Mouse (Mus musculus): ENCODE measurements around the gene Rec8. TPM values are rescaled to one million over a fixed set of nuclear protein-coding genes. Genes with fewer than 3 reads are reported as not detected.
A peak's percentile ranks its signal among the peaks of the same experiment; 100 is the strongest.

Rec8 gene
- polyA plus RNA-seq, 1 experiment from 2014 or later: 4.8 TPM

GRCm38 (mm10) chr14:55618486-55619195 lies 804 bp downstream of the Rec8 start:
- no peak for ATAC-seq (replicated peaks; ENCODE audit: extremely low read depth, insufficient read depth, low FRiP score)
- WGBS: 28% methylated on average over 22 of the region's 22 CpGs
- no peaks in the 10 kb centered on the region for H3K9me3 ChIP-seq (replicated peaks; ENCODE audit: control insufficient read depth, low read length)

GRCm38 (mm10) chr14:55628077-55628827 lies 10.4 kb downstream of the Rec8 start:
- 89% methylated on average over 27 of the region's 27 CpGs for WGBS
- H3K4me2 ChIP-seq (ENCODE audit: low read depth, low read length): no peak overlapping the region

More at GRCm38 (mm10) chr14:55618486-55619195, 804 bp downstream of the Rec8 start:
- Histone ChIP-seq H3K36me3 (ENCODE audit: control insufficient read depth, insufficient read depth) (no peaks in the 10 kb centered on the region), H3K27me3 (ENCODE audit: control insufficient read depth, insufficient read depth, low read length) (no peaks in the 10 kb centered on the region), H3K27ac (ENCODE audit: low read length) (no peak overlapping the region), H3K4me1 (ENCODE audit: control insufficient read depth, insufficient read depth, low read length) (peaks cover 10% of the 10 kb centered on the region), H3K4me2 (ENCODE audit: low read depth, low read length) (peak overlapping the region; percentile 61), H3K9ac (ENCODE audit: low read length) (0 out of 2 replicates have a peak overlapping the region, but pooled peaks have one; percentile 38), H3K4me3 (ENCODE audit: low read length) (peak overlapping the region; percentile 33)

GRCm38 (mm10) chr14:55629312-55629711 lies 11.5 kb downstream of the Rec8 start:
- no peak overlapping the region for H3K9ac ChIP-seq (ENCODE audit: low read length)
- no peak overlapping the region for H3K4me3 ChIP-seq (ENCODE audit: low read length)
- ATAC-seq (replicated peaks; ENCODE audit: extremely low read depth, insufficient read depth, low FRiP score): no peak
- no peak overlapping the region for H3K4me2 ChIP-seq (ENCODE audit: low read depth, low read length)
- no peak overlapping the region for H3K27ac ChIP-seq (ENCODE audit: low read length)
- H3K9me3 ChIP-seq (replicated peaks; ENCODE audit: control insufficient read depth, low read length): no peaks in the 10 kb centered on the region
- WGBS: 54% methylated on average over 5 of the region's 5 CpGs
- H3K4me1 ChIP-seq (ENCODE audit: control insufficient read depth, insufficient read depth, low read length): no peaks in the 10 kb centered on the region
- no peaks in the 10 kb centered on the region for H3K27me3 ChIP-seq (ENCODE audit: control insufficient read depth, insufficient read depth, low read length)
- peaks cover 84% of the 10 kb centered on the region for H3K36me3 ChIP-seq (ENCODE audit: control insufficient read depth, insufficient read depth)

More at GRCm38 (mm10) chr14:55628077-55628827, 10.4 kb downstream of the Rec8 start:
- no peak overlapping the region for H3K9ac ChIP-seq (ENCODE audit: low read length)
- no peak overlapping the region for H3K27ac ChIP-seq (ENCODE audit: low read length)
- ATAC-seq (replicated peaks; ENCODE audit: extremely low read depth, insufficient read depth, low FRiP score): no peak
- no peak overlapping the region for H3K4me3 ChIP-seq (ENCODE audit: low read length)
- H3K36me3 ChIP-seq (ENCODE audit: control insufficient read depth, insufficient read depth): peaks cover 77% of the 10 kb centered on the region
- no peaks in the 10 kb centered on the region for H3K27me3 ChIP-seq (ENCODE audit: control insufficient read depth, insufficient read depth, low read length)
- H3K9me3 ChIP-seq (replicated peaks; ENCODE audit: control insufficient read depth, low read length): no peaks in the 10 kb centered on the region
- no peaks in the 10 kb centered on the region for H3K4me1 ChIP-seq (ENCODE audit: control insufficient read depth, insufficient read depth, low read length)

- whole genome bisulfite sequencing: 3% methylated on average over 23 of the region's 23 CpGs
- H3K36me3 ChIP-seq (ENCODE audit: control insufficient read depth, insufficient read depth): peaks cover 71% of the 10 kb centered on the region
- peak overlapping the region; percentile 89 for H3K4me2 ChIP-seq (ENCODE audit: low read depth, low read length)
- peak overlapping the region; percentile 81 for H3K4me3 ChIP-seq (ENCODE audit: low read length)
- H3K9me3 ChIP-seq (replicated peaks; ENCODE audit: control insufficient read depth, low read length): no peaks in the 10 kb centered on the region
- H3K27ac ChIP-seq (ENCODE audit: low read length): peak overlapping the region; percentile 69
- H3K27me3 ChIP-seq (ENCODE audit: control insufficient read depth, insufficient read depth, low read length): no peaks in the 10 kb centered on the region
- peak; percentile 31 for ATAC-seq (replicated peaks; ENCODE audit: extremely low read depth, insufficient read depth, low FRiP score)
- peaks cover 11% of the 10 kb centered on the region for H3K4me1 ChIP-seq (ENCODE audit: control insufficient read depth, insufficient read depth, low read length)
- H3K9ac ChIP-seq (ENCODE audit: low read length): peak overlapping the region; percentile 84
Measured at GRCm38 (mm10) chr14:55634874-55635522, 17.2 kb downstream of the Rec8 start.

GRCm38 (mm10) chr14:55635523-55636007 lies 17.7 kb downstream of the Rec8 start, which contains the start of gene Ipo4:
Gene Ipo4, minus strand, starts transcription at chr14:55635957.
- WGBS: under 1% methylated on average over 33 of the region's 33 CpGs
- ATAC-seq (replicated peaks; ENCODE audit: extremely low read depth, insufficient read depth, low FRiP score): peak; percentile 88
- peaks cover 11% of the 10 kb centered on the region for H3K4me1 ChIP-seq (ENCODE audit: control insufficient read depth, insufficient read depth, low read length)
- H3K9me3 ChIP-seq (replicated peaks; ENCODE audit: control insufficient read depth, low read length): no peaks in the 10 kb centered on the region
- peak within 1 kb of the TSS; percentile 89 for H3K4me2 ChIP-seq (ENCODE audit: low read depth, low read length)
- peak within 1 kb of the TSS; percentile 69 for H3K27ac ChIP-seq (ENCODE audit: low read length)
- H3K36me3 ChIP-seq (ENCODE audit: control insufficient read depth, insufficient read depth): peaks cover 71% of the 10 kb centered on the region
- peak within 1 kb of the TSS; percentile 81 for H3K4me3 ChIP-seq (ENCODE audit: low read length)
- H3K9ac ChIP-seq (ENCODE audit: low read length): peak within 1 kb of the TSS; percentile 84
- no peaks in the 10 kb centered on the region for H3K27me3 ChIP-seq (ENCODE audit: control insufficient read depth, insufficient read depth, low read length)

- Histone ChIP-seq H3K27me3 (ENCODE audit: control insufficient read depth, insufficient read depth, low read length) (no peaks in the 10 kb centered on the region), H3K9me3 (replicated peaks; ENCODE audit: control insufficient read depth, low read length) (no peaks in the 10 kb centered on the region), H3K36me3 (ENCODE audit: control insufficient read depth, insufficient read depth) (peaks cover 58% of the 10 kb centered on the region), H3K4me2 (ENCODE audit: low read depth, low read length) (no peak within 1 kb of the TSS), H3K4me3 (ENCODE audit: low read length) (no peak within 1 kb of the TSS), H3K4me1 (ENCODE audit: control insufficient read depth, insufficient read depth, low read length) (peaks cover 17% of the 10 kb centered on the region), H3K9ac (ENCODE audit: low read length) (no peak within 1 kb of the TSS), H3K27ac (ENCODE audit: low read length) (no peak within 1 kb of the TSS)
- 91% methylated on average over 9 of the region's 9 CpGs for WGBS
- ATAC-seq (replicated peaks; ENCODE audit: extremely low read depth, insufficient read depth, low FRiP score): no peak
Measured at GRCm38 (mm10) chr14:55637795-55638194, 20.0 kb downstream of the Rec8 start, which contains the start of gene Gm49378. Gene Gm49378, minus strand, starts transcription at chr14:55637895.

- no peaks in the 10 kb centered on the region for H3K9me3 ChIP-seq (replicated peaks; ENCODE audit: control insufficient read depth, low read length)
- ATAC-seq (replicated peaks; ENCODE audit: extremely low read depth, insufficient read depth, low FRiP score): no peak
Measured at GRCm38 (mm10) chr14:55640816-55641215, 23.0 kb downstream of the Rec8 start.

GRCm38 (mm10) chr14:55641291-55641690 lies 23.5 kb downstream of the Rec8 start:
- peaks cover 19% of the 10 kb centered on the region for H3K4me1 ChIP-seq (ENCODE audit: control insufficient read depth, insufficient read depth, low read length)
- H3K9me3 ChIP-seq (replicated peaks; ENCODE audit: control insufficient read depth, low read length): no peaks in the 10 kb centered on the region
- no peak overlapping the region for H3K27ac ChIP-seq (ENCODE audit: low read length)
- H3K4me2 ChIP-seq (ENCODE audit: low read depth, low read length): no peak overlapping the region
- H3K27me3 ChIP-seq (ENCODE audit: control insufficient read depth, insufficient read depth, low read length): no peaks in the 10 kb centered on the region
- H3K9ac ChIP-seq (ENCODE audit: low read length): no peak overlapping the region
- WGBS: 93% methylated on average over 13 of the region's 13 CpGs
- peaks cover 44% of the 10 kb centered on the region for H3K36me3 ChIP-seq (ENCODE audit: control insufficient read depth, insufficient read depth)
- H3K4me3 ChIP-seq (ENCODE audit: low read length): no peak overlapping the region
- no peak for ATAC-seq (replicated peaks; ENCODE audit: extremely low read depth, insufficient read depth, low FRiP score)

More at GRCm38 (mm10) chr14:55640816-55641215, 23.0 kb downstream of the Rec8 start:
- 96% methylated on average over 14 of the region's 14 CpGs for WGBS
- Histone ChIP-seq H3K27ac (ENCODE audit: low read length) (no peak overlapping the region), H3K4me3 (ENCODE audit: low read length) (no peak overlapping the region), H3K36me3 (ENCODE audit: control insufficient read depth, insufficient read depth) (peaks cover 47% of the 10 kb centered on the region), H3K27me3 (ENCODE audit: control insufficient read depth, insufficient read depth, low read length) (no peaks in the 10 kb centered on the region), H3K9ac (ENCODE audit: low read length) (no peak overlapping the region), H3K4me1 (ENCODE audit: control insufficient read depth, insufficient read depth, low read length) (peaks cover 23% of the 10 kb centered on the region), H3K4me2 (ENCODE audit: low read depth, low read length) (no peak overlapping the region)
